Mouse (Mus musculus): Measurements from ENCODE around the gene 1700001P01Rik.
"Not testable (repeated sequence)": the region's sequence is repeated elsewhere in the genome, so short reads cannot be mapped to it uniquely, and the experiment has no call there.

Gene 1700001P01Rik

DNA sequence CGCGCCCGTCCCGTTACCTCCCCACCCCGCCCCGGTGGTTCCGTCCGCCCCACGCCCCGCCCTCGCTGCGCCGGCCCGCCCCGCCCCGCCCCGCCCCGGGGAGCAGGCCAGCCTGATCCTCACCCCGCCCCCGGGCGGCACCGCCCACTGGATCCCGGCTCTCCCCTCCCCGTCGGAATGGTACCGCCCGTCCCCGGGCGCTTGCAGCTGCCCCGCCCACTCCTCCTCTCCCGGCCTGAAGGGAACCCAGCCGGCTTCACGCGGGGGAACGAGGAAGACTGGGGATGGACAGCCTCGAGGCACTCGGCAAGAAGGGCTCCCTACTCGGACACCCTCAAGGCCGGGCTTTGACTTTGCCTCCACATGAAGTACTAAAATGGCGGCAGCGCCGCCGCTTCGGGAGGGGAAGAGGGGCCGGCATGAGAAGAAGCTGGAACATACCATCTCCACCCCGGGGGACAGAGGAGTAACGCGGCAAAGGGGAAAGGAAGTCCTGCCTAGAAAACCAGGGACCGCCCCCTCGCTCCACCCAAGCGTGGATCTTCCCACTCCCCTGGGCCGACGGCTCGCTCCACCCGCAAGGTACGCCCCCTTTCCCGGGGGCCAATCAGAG lies 30.9 kb downstream of the 1700001P01Rik start:
- peak; percentile 98 for DNase-seq (ENCODE audit: low spot score)

DNA sequence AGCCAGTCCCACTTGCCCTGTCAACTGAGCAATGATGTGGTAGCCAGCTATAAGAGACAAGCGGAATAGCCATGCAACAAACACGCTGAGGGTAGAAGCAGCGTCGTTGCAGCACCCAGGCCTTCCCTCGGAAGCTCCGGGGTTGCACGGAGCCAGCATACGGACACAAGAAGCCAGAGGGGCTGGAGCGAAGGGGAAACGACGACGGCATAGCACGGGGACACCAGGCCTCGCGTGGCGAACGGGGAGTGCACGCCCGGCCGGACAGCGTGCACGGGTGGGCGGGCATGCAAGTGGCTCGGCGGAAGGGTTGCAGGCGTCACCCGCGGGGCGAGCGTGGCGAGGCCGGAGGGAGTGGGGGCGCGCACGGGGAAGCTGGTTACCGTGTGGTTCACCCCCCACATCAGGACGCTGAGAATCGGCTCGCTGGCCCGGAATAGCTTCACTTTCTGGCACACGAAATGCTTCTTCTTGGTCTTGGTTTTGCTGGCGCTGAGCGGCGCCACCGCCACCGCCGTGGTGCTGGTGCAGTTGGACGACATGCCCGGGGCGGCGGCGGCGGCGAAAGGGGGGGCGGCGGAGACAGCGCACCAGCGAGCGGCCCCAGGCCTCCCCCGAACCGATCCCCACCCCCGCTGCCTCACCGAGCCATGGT lies 31.5 kb downstream of the 1700001P01Rik start, which contains the start of gene Pip4k2b:
Gene Pip4k2b, minus strand, starts transcription at position 642 of the 655 bp plus-strand sequence.
- peak; percentile 45 for DNase-seq (ENCODE audit: low spot score)

DNA sequence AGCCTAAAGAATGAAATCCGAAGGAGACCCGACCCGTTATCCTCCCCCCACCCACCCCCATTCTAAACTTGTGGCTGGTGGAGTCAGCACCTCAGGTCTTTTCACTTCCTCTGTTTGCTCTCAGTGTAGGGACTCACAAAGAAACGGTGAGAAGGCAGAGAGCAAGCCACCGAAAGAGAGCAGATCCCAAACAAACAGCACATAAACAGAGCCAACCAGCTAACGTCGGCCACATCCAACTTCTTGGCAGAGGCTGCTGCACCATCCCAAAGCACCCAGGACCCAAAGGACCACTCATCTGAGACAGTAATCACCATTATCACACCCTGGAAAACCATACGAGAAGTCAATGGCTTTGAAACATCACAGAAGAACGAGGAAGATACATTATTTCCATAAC lies 32.3 kb downstream of the 1700001P01Rik start:
- no peak for DNase-seq (ENCODE audit: low spot score)

- DNase-seq (ENCODE audit: low spot score), result no peak
Measured at GRCm38 (mm10) chr11:97742591-97742990, 33.1 kb downstream of the 1700001P01Rik start.

- DNase-seq (ENCODE audit: low spot score), result no peak
Measured at GRCm38 (mm10) chr11:97742157-97742556, 33.6 kb downstream of the 1700001P01Rik start.

GRCm38 (mm10) chr11:97740190-97740589 lies 35.5 kb downstream of the 1700001P01Rik start:
- DNase-seq (ENCODE audit: low spot score), result no peak

DNA sequence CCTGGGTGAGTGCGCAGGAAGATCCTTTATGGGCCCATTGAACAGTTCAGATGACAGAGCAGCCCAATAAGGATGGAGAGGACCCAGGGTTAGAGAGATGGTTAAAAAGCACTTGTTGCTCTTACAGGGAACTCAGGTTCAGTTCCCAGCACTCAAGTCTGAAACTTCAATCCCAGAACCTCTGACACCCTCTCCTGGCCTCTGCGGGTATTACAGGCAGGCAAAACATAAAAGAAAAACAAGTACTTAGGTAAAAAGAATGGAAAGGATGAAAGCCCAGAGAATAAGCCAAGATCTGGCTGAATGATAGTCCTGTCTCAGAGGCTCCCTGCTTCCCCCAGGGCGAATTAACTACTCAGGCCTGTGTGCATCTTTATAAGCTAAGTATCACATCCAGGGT lies 36.6 kb downstream of the 1700001P01Rik start:
- no peak for DNase-seq (ENCODE audit: low spot score)

DNA sequence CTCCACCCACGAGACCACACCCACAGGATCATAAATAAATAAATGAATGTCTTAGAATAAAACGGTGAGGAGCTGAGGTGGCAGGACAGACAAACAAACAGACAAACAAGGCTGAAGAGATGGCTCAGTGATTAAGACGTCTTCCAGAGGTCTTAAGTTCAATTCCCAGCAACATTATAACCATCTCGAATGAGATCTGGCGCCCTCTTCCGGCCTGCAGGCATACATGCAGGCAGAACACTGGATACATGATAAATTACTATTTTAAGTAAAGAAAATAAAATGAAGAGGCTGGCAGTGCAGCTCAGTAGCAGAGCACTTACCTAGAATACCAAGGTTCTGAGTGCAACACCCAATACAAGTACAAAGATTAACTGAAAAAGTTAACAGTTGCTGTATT lies 37.0 kb downstream of the 1700001P01Rik start:
- DNase-seq (ENCODE audit: low spot score), result no peak

DNA sequence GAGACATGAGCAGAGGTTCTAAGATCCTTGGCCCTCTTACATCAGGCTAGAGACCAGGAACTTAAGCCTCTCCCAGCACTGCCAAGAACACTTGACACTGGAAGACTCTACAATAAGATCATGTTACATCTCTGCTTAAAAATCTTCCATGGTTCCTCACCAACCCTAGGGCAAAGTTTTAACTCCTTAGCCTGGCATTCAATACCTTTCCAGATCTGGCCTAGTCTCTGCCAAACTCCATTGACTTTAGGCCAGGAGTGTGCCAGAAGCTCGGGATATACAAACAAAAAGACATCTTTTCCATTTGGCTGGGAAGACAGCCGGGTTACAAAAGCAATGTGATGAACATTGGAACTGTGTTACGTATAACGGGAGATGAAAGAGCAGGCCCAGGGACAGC lies 38.1 kb downstream of the 1700001P01Rik start:
- no peak for DNase-seq (ENCODE audit: low spot score)

DNA sequence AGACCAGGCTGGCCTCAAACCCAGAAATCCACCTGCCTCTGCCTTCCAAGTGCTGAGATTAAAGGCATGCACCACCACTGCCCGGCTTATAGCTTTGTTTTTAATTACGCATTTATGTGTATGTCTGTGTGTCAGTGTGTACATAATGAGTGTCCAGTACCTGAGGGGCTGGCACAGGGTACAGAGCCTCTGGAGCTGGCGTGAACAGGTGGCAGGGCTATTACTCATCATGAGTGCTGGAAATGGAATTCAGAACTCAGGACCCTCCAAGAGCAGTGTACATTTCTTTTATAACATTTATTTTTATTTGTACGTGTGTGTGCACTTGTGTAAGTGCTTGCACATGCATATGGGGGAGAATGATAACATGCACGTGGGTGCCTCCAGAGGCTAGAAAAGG lies 39.1 kb downstream of the 1700001P01Rik start:
- DNase-seq (ENCODE audit: low spot score), result no peak

- DNase-seq (ENCODE audit: low spot score), result not testable (repeated sequence)
Measured at GRCm38 (mm10) chr11:97734810-97735209, 40.9 kb downstream of the 1700001P01Rik start.

DNA sequence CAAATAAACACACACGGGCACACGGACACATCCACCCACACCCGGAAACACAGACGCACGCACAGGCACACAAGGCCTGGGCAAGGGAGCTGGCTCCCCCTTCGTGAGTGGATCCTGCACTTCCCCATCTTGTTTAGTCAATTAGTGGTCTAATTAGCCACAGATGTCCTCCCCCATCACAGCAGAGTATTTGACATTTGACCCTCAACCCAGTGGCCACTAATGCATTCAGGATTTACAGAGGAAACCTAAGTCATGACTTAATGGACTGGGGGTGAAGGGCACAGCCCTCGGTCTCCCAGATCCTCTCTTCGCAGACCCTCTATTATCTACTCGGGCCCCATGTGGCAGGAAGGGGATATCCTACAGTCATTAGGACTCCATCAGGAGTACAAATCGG lies 42.0 kb downstream of the 1700001P01Rik start:
- no peak for DNase-seq (ENCODE audit: low spot score)

DNA sequence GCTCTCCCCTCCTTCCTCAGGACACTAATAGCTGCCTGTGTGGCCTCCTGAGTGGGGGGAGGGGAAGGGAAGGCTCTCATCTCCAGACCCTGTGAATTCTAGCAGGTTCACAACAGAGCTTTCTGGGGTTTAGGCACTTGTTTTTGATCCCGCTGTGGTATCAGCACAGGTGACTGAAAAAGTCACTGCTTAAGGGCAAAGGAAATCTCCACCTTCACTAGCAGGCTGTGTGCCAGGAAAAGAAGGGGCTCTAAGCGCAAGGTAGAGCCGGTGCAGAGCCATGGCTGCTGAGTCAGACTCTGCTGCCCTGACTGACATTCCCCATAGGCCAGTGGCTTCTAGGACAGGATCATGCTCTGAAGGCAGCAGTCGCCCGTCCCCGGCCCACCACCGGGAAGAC lies 47.0 kb downstream of the 1700001P01Rik start:
- DNase-seq (ENCODE audit: low spot score), result no peak

DNA sequence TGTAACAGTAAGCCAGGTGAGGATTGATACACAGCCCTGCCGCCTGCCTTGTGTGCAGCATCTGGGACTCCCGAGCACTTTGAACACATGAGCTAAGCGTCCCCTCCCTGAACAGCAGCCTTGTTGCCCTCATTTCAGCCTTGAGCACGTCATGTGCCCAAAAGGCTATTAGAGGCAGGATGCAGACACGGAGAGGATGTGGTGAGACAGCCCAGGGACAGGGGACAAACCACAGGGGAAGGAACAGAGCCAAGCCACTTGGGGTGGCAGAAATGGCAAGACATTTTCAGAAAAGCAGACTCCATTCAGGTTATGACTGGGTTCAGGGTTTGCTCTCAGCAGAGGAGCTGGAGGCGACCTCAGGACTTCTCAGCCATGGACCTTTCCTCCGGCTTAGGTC lies 47.4 kb downstream of the 1700001P01Rik start:
- no peak for DNase-seq (ENCODE audit: low spot score)

DNA sequence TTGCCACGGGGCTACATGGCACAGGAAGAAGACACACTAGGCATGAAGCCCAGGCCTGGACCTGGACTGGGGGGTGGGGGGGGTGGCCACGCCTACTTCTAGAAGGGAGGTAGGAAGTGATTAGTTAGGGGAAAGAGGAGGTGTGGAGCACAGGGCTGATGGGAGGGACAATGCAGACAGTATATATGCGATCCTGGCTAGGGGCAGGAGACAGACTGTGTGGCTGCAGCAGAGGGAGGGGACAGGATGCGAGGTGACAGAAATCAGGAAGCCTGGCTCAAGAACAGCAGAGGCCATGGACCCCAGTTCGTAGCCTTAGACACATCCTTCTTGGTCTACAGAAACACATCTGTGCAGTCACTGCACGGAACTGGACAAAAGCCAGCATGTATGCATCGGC lies 52.0 kb downstream of the 1700001P01Rik start:
- no peak for DNase-seq (ENCODE audit: low spot score)

All from ovary, adult 18-20 months (tissue).